Mouse (Mus musculus): Measurements from ENCODE around the gene Top3b.

DNA sequence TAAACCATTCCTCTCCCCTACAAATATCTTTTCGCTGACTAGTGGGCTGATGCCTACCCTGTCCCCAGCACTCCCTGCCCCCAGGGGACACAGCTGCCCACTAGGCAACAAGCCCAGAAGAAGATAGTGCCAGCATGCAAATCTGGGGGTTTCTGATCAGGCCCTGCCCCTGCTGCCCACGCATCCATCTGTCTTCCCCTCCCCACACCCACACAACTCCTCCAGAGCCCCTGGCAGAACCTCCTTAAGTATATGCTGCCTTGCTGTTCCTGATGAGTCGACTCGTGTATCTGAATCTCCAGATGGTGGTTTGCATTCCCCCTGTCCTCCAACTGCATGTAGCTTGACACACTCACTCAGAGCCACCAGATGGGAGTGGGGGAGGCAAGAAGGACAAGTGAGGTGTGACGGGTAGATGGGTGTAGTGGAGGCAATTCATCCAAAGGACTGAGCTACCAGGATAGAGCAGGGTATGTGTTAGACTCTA is 60.3 kb downstream of the Top3b start:
- TF ChIP-seq GATA1 (IDR thresholded peaks at IDR 0.05; ENCODE audit: low read length) (no peak), TAL1 (IDR thresholded peaks at IDR 0.05; ENCODE audit: low read length) (no peak)
